Mouse (Mus musculus): ENCODE results near the gene Gm13279. TPM values are rescaled to one million over a fixed set of nuclear protein-coding genes. Genes with fewer than 3 reads are reported as not detected.
"Not testable (repeated sequence)": the region's sequence is repeated elsewhere in the genome, so short reads cannot be mapped to it uniquely, and the experiment has no call there.

Gene Gm13279
- polyA plus RNA-seq, 1 experiment: not detected

DNA sequence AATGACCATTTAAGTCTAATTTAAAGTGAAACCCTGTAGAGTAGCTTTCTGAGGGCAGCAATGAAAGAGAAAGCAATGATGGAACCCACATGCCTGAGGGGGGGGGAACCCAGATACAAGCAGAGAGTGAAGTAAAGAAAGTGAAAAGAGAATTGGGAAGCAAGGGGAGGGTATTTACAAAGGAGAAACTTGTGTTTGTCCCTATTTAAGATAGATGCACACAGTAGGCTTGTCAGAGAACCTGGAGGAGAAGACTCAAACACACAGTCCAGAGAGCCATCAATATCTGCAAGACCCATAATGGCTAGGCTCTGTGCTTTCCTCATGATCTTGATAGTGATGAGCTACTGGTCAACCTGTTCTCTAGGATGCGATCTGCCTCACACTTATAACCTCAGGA, 22.5 kb downstream of the Gm13279 start, which contains the start of gene Ifna11:
Ifna11 (plus strand) TSS at position 301 of the 400 bp plus-strand sequence.
- H3K27ac ChIP-seq (ENCODE audit: control insufficient read depth, insufficient read depth, low read length): no peak within 1 kb of the TSS
- 100% methylated on average over 1 of the region's 1 CpGs for WGBS
- H3K27me3 ChIP-seq (ENCODE audit: control insufficient read depth, insufficient read depth, low read length): no peaks in the 10 kb centered on the region
- no peak for TF ChIP-seq CTCF (IDR thresholded peaks at IDR 0.05; ENCODE audit: borderline replicate concordance, control insufficient read depth, extremely low read depth, insufficient read depth, low read length, poor library complexity)
- no peak for TF ChIP-seq POLR2A (IDR thresholded peaks at IDR 0.05; ENCODE audit: control insufficient read depth, extremely low read depth, insufficient read depth, low read length, poor library complexity)
- H3K36me3 ChIP-seq (ENCODE audit: control insufficient read depth, insufficient read depth, low read length): no peaks in the 10 kb centered on the region
- no peak within 1 kb of the TSS for H3K4me3 ChIP-seq (ENCODE audit: control insufficient read depth, insufficient read depth, low read length)
- DNase-seq: no peak
- no peaks in the 10 kb centered on the region for H3K4me1 ChIP-seq (replicated peaks; ENCODE audit: control insufficient read depth, insufficient read depth, low read length)

- no peaks in the 10 kb centered on the region for H3K36me3 ChIP-seq (ENCODE audit: control insufficient read depth, insufficient read depth, low read length)
- no peaks in the 10 kb centered on the region for H3K27me3 ChIP-seq (ENCODE audit: control insufficient read depth, insufficient read depth, low read length)
- no peak for TF ChIP-seq CTCF (IDR thresholded peaks at IDR 0.05; ENCODE audit: borderline replicate concordance, control insufficient read depth, extremely low read depth, insufficient read depth, low read length, poor library complexity)
- TF ChIP-seq POLR2A (IDR thresholded peaks at IDR 0.05; ENCODE audit: control insufficient read depth, extremely low read depth, insufficient read depth, low read length, poor library complexity): no peak
- DNase-seq: peak; percentile 17
- H3K27ac ChIP-seq (ENCODE audit: control insufficient read depth, insufficient read depth, low read length): no peak overlapping the region
- 29% methylated on average over 4 of the region's 4 CpGs for WGBS
- H3K4me3 ChIP-seq (ENCODE audit: control insufficient read depth, insufficient read depth, low read length): no peak overlapping the region
- no peaks in the 10 kb centered on the region for H3K4me1 ChIP-seq (replicated peaks; ENCODE audit: control insufficient read depth, insufficient read depth, low read length)
Observed at GRCm38 (mm10) chr4:88822995-88823394, 25.8 kb downstream of the Gm13279 start.

DNA sequence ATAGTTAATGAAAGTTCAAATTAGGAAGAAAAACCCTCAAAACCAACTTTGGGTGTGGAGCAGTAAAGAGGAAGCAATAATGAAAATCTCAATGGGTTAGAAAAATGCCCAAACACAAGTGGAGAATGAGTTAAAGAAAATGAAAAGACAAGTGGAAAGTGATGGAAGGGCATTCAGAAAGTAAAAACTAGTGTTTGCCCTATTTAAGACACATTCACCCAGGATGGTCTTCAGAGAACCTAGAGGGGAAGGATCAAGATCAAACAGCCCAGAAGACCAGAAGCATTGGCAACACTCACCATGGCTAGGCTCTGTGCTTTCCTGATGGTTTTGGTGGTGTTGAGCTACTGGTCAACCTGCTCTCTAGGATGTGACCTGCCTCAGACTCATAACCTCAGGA, 29.9 kb downstream of the Gm13279 start, which contains the start of gene Ifna6:
Ifna6 (plus strand) TSS at position 301 of the 400 bp plus-strand sequence.
- DNase-seq; H3K4me3 ChIP-seq (ENCODE audit: control insufficient read depth, insufficient read depth, low read length); H3K27me3 ChIP-seq (ENCODE audit: control insufficient read depth, insufficient read depth, low read length); H3K4me1 ChIP-seq (replicated peaks; ENCODE audit: control insufficient read depth, insufficient read depth, low read length); H3K36me3 ChIP-seq (ENCODE audit: control insufficient read depth, insufficient read depth, low read length); H3K27ac ChIP-seq (ENCODE audit: control insufficient read depth, insufficient read depth, low read length): not testable (repeated sequence)

GRCm38 (mm10) chr4:88830523-88830922, 33.3 kb downstream of the Gm13279 start:
- H3K27me3 ChIP-seq (ENCODE audit: control insufficient read depth, insufficient read depth, low read length): no peaks in the 10 kb centered on the region
- 36% methylated on average over 4 of the region's 4 CpGs for WGBS
- no peaks in the 10 kb centered on the region for H3K36me3 ChIP-seq (ENCODE audit: control insufficient read depth, insufficient read depth, low read length)
- H3K4me3 ChIP-seq (ENCODE audit: control insufficient read depth, insufficient read depth, low read length): no peak overlapping the region
- no peak for TF ChIP-seq CTCF (IDR thresholded peaks at IDR 0.05; ENCODE audit: borderline replicate concordance, control insufficient read depth, extremely low read depth, insufficient read depth, low read length, poor library complexity)
- no peak for TF ChIP-seq POLR2A (IDR thresholded peaks at IDR 0.05; ENCODE audit: control insufficient read depth, extremely low read depth, insufficient read depth, low read length, poor library complexity)
- no peaks in the 10 kb centered on the region for H3K4me1 ChIP-seq (replicated peaks; ENCODE audit: control insufficient read depth, insufficient read depth, low read length)
- DNase-seq: peak; percentile 54
- no peak overlapping the region for H3K27ac ChIP-seq (ENCODE audit: control insufficient read depth, insufficient read depth, low read length)

DNA sequence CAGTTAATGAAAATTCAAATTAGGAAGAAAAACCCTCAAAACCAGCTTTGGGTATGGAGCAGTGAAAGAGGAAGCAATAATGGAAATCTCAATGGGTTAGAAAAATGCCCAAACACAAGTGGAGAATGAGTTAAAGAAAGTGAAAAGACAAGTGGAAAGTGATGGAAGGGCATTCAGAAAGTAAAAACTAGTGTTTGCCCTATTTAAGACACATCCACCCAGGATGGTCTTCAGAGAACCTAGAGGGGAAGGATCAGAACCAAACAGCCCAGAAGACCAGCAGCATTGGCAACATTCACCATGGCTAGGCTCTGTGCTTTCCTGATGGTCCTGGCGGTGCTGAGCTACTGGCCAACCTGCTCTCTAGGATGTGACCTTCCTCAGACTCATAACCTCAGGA, 38.0 kb downstream of the Gm13279 start, which contains the start of gene Ifna5:
Ifna5 (plus strand) TSS at position 301 of the 400 bp plus-strand sequence.
- WGBS: 79% methylated on average over 1 of the region's 1 CpGs
- not testable (repeated sequence) for DNase-seq; H3K27ac ChIP-seq (ENCODE audit: control insufficient read depth, insufficient read depth, low read length); H3K36me3 ChIP-seq (ENCODE audit: control insufficient read depth, insufficient read depth, low read length); H3K27me3 ChIP-seq (ENCODE audit: control insufficient read depth, insufficient read depth, low read length); H3K4me3 ChIP-seq (ENCODE audit: control insufficient read depth, insufficient read depth, low read length); H3K4me1 ChIP-seq (replicated peaks; ENCODE audit: control insufficient read depth, insufficient read depth, low read length)

DNA sequence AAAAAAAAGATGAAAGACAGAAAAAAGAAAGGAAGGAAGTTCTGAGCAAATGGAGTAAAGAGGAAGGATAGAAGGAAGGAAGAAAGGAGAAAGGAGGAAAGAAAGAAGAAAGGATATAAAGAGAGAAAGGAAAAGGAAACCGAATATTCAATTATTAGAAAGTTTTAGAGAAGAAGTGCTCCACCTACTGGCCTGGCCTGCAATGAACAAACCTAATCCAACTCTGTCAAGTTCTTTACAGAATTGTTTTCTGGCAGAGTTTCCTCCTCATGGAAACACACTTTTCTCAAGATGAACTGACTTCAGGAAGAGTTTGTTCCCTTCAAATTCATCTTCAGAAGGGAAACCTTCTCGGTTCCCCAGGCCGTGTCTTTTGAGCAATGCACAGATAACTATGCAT, 41.6 kb downstream of the Gm13279 start:
- H3K27me3 ChIP-seq (ENCODE audit: control insufficient read depth, insufficient read depth, low read length): no peaks in the 10 kb centered on the region
- no peaks in the 10 kb centered on the region for H3K4me1 ChIP-seq (replicated peaks; ENCODE audit: control insufficient read depth, insufficient read depth, low read length)
- DNase-seq: peak; percentile 11
- H3K4me3 ChIP-seq (ENCODE audit: control insufficient read depth, insufficient read depth, low read length): no peak overlapping the region
- TF ChIP-seq CTCF (IDR thresholded peaks at IDR 0.05; ENCODE audit: borderline replicate concordance, control insufficient read depth, extremely low read depth, insufficient read depth, low read length, poor library complexity) (no peak), POLR2A (IDR thresholded peaks at IDR 0.05; ENCODE audit: control insufficient read depth, extremely low read depth, insufficient read depth, low read length, poor library complexity) (no peak)
- WGBS: 45% methylated on average over 3 of the region's 3 CpGs
- no peak overlapping the region for H3K27ac ChIP-seq (ENCODE audit: control insufficient read depth, insufficient read depth, low read length)
- H3K36me3 ChIP-seq (ENCODE audit: control insufficient read depth, insufficient read depth, low read length): no peaks in the 10 kb centered on the region

DNA sequence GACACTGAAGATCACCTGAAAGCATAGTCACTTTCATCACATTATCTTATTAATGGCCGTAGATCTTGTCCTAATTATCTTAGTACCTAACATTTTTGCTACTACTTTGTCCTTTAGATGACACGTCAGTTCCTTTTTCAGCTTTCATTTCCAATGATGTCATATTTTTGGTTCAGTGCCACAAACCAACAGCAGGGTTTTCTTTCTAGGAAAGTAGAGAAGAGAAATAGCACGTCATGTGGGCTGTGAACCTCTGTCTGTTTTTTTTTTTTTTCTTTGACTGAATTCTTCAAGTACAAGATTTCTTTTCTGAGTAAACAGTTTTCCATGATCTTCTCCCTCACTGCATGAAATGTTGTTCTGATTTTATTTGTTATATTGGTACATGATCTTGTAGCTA, 42.9 kb downstream of the Gm13279 start:
- H3K4me1 ChIP-seq (replicated peaks; ENCODE audit: control insufficient read depth, insufficient read depth, low read length): no peaks in the 10 kb centered on the region
- no peak for DNase-seq
- WGBS: 44% methylated on average over 3 of the region's 3 CpGs
- no peaks in the 10 kb centered on the region for H3K36me3 ChIP-seq (ENCODE audit: control insufficient read depth, insufficient read depth, low read length)
- H3K4me3 ChIP-seq (ENCODE audit: control insufficient read depth, insufficient read depth, low read length): no peak overlapping the region
- no peaks in the 10 kb centered on the region for H3K27me3 ChIP-seq (ENCODE audit: control insufficient read depth, insufficient read depth, low read length)
- H3K27ac ChIP-seq (ENCODE audit: control insufficient read depth, insufficient read depth, low read length): no peak overlapping the region
- TF ChIP-seq POLR2A (IDR thresholded peaks at IDR 0.05; ENCODE audit: control insufficient read depth, extremely low read depth, insufficient read depth, low read length, poor library complexity): no peak
- no peak for TF ChIP-seq CTCF (IDR thresholded peaks at IDR 0.05; ENCODE audit: borderline replicate concordance, control insufficient read depth, extremely low read depth, insufficient read depth, low read length, poor library complexity)

Measured in thymus, adult 2 months (tissue).